Mouse (Mus musculus) lung, adult 2 months (tissue): ENCODE data around the gene Sufu.

ENCODE experiments used
- CTCF ChIP-seq: fragments of 200-500 bp; IDR thresholded peaks from 2 replicates; pipeline ENCODE4 v1.5.1; 2011; ENCODE audit warnings: mild to moderate bottlenecking, low read length, control low read depth; ENCODE audit not compliant: insufficient read depth
- POLR2A ChIP-seq: fragments of 200-500 bp; IDR thresholded peaks from 2 replicates; pipeline ENCODE4 v1.6.1; 2011; ENCODE audit warnings: low read depth, mild to moderate bottlenecking, control low read depth, low read length, borderline replicate concordance; ENCODE audit errors: extremely low read depth

GRCm38 (mm10) chr19:46489448-46489847 is 92.8 kb downstream of the Sufu start:
- TF ChIP-seq CTCF (no peak), POLR2A (no peak)
